Mouse (Mus musculus): ENCODE data around the gene Klk13. TPM values are rescaled to one million over a fixed set of nuclear protein-coding genes. Genes with fewer than 3 reads are reported as not detected.

Klk13 gene
- total and polyA plus RNA-seq, 3 experiments: not detected

GRCm38 (mm10) chr7:43774364-43774763 lies 62.0 kb downstream of the Klk13 start, which contains the start of gene Klk11:
TSS of gene Klk11 (plus strand) at chr7:43774604.
- dilution Hi-C loops (cut with MboI; ENCODE audit: extremely low pct_ligation_motif_present, extremely low pct_unique_long_range_greater_than_20kb, low sequenced_read_pairs): no loop called here
- Histone ChIP-seq H3K4me2 (ENCODE audit: insufficient read depth, low read depth, poor library complexity, severe bottlenecking) (no peak within 1 kb of the TSS), H3K27me3 (replicated peaks) (peaks cover 87% of the 10 kb centered on the region), H3K9ac (ENCODE audit: insufficient read depth, low read depth) (no peak within 1 kb of the TSS), H3K9me3 (replicated peaks; ENCODE audit: low read length) (no peaks in the 10 kb centered on the region), H3K79me2 (replicated peaks; ENCODE audit: control insufficient read depth, extremely low read depth, insufficient read depth, poor library complexity, severe bottlenecking) (no peaks in the 10 kb centered on the region), H3K36me3 (replicated peaks in 1 of 2; ENCODE audit: control insufficient read depth in 1 of 2, insufficient read depth in 1 of 2, low read length in 1 of 2) (no peaks in the 10 kb centered on the region), H3K4me1 (ENCODE audit: control insufficient read depth in 1 of 2, insufficient read depth in 2 of 2) (no peaks in the 10 kb centered on the region), H3K27ac (ENCODE audit: insufficient read depth, low read depth) (no peak within 1 kb of the TSS), H3K4me3 (replicated peaks in 1 of 3; ENCODE audit: low read depth in 2 of 3, low read length in 2 of 3, poor library complexity in 1 of 3) (no peak within 1 kb of the TSS)
- no peak for DNase-seq (ENCODE audit: extremely low read depth)
- TF ChIP-seq SIN3A (IDR thresholded peaks at IDR 0.05; ENCODE audit: low read length) (no peak), PAX5 (IDR thresholded peaks at IDR 0.05; ENCODE audit: low read length) (no peak), ZMIZ1 (IDR thresholded peaks at IDR 0.05; ENCODE audit: low read depth, low read length) (no peak), ZKSCAN1 (IDR thresholded peaks at IDR 0.05; ENCODE audit: borderline replicate concordance, low read depth, low read length) (no peak), KAT2A (IDR thresholded peaks at IDR 0.05; ENCODE audit: insufficient replicate concordance, low read length) (no peak), NELFE (IDR thresholded peaks at IDR 0.05; ENCODE audit: low read depth, low read length) (no peak), USF2 (conservative IDR thresholded peaks at IDR 0.05; ENCODE audit: low read depth, low read length) (no peak), CTCF (conservative IDR thresholded peaks at IDR 0.05 in 1 of 2, IDR thresholded peaks at IDR 0.05 in 1 of 2; ENCODE audit: low read depth in 2 of 2, low read length in 2 of 2) (no peak), RCOR1 (conservative IDR thresholded peaks at IDR 0.05; ENCODE audit: low read depth, low read length) (no peak), NRF1 (IDR thresholded peaks at IDR 0.05; ENCODE audit: low read depth, low read length) (no peak), RAD21 (IDR thresholded peaks at IDR 0.05; ENCODE audit: low read depth, low read length) (no peak), ZC3H11A (IDR thresholded peaks at IDR 0.05; ENCODE audit: low read depth, low read length) (no peak), MXI1 (IDR thresholded peaks at IDR 0.05; ENCODE audit: low read depth, low read length) (no peak), HCFC1 (IDR thresholded peaks at IDR 0.05; ENCODE audit: low read depth, low read length) (no peak), SMC3 (IDR thresholded peaks at IDR 0.05; ENCODE audit: low read depth, low read length) (no peak), ETS1 (conservative IDR thresholded peaks at IDR 0.05; ENCODE audit: low read depth, low read length) (no peak), MAZ (IDR thresholded peaks at IDR 0.05; ENCODE audit: low read depth, low read length) (no peak), TCF12 (IDR thresholded peaks at IDR 0.05; ENCODE audit: low read depth, low read length) (no peak)
- in situ Hi-C loops (cut with MboI; ENCODE audit: low pct_ligation_motif_present, low pct_unique_long_range_greater_than_20kb, low sequenced_read_pairs): no loop called here

- H3K4me3 ChIP-seq (replicated peaks in 1 of 3; ENCODE audit: low read depth in 2 of 3, low read length in 2 of 3, poor library complexity in 1 of 3): no peak overlapping the region
- H3K9ac ChIP-seq (ENCODE audit: insufficient read depth, low read depth): no peak overlapping the region
- no peak for DNase-seq (ENCODE audit: extremely low read depth)
- no peak overlapping the region for H3K27ac ChIP-seq (ENCODE audit: insufficient read depth, low read depth)
- dilution Hi-C loops (cut with MboI; ENCODE audit: extremely low pct_ligation_motif_present, extremely low pct_unique_long_range_greater_than_20kb, low sequenced_read_pairs) (no loop called here), in situ Hi-C loops (cut with MboI; ENCODE audit: low pct_ligation_motif_present, low pct_unique_long_range_greater_than_20kb, low sequenced_read_pairs) (loop anchor here (25.0 kb wide), 1 partner anchor 288 kb away; the partner anchor contains the start of gene Iglon5)
- peaks cover 86% of the 10 kb centered on the region for H3K27me3 ChIP-seq (replicated peaks)
- no peaks in the 10 kb centered on the region for H3K36me3 ChIP-seq (replicated peaks in 1 of 2; ENCODE audit: control insufficient read depth in 1 of 2, insufficient read depth in 1 of 2, low read length in 1 of 2)
- H3K9me3 ChIP-seq (replicated peaks; ENCODE audit: low read length): no peaks in the 10 kb centered on the region
- H3K79me2 ChIP-seq (replicated peaks; ENCODE audit: control insufficient read depth, extremely low read depth, insufficient read depth, poor library complexity, severe bottlenecking): no peaks in the 10 kb centered on the region
- TF ChIP-seq PAX5 (IDR thresholded peaks at IDR 0.05; ENCODE audit: low read length) (no peak), ZNF384 (IDR thresholded peaks at IDR 0.05; ENCODE audit: low read depth, low read length) (no peak), JUN (IDR thresholded peaks at IDR 0.05; ENCODE audit: insufficient read depth, low read depth, low read length) (no peak), MEF2A (IDR thresholded peaks at IDR 0.05; ENCODE audit: borderline replicate concordance, low read depth, low read length) (no peak), TBP (conservative IDR thresholded peaks at IDR 0.05; ENCODE audit: low read depth, low read length) (no peak), ZMIZ1 (IDR thresholded peaks at IDR 0.05; ENCODE audit: low read depth, low read length) (no peak), NELFE (IDR thresholded peaks at IDR 0.05; ENCODE audit: low read depth, low read length) (no peak), HCFC1 (IDR thresholded peaks at IDR 0.05; ENCODE audit: low read depth, low read length) (no peak), MAFK (IDR thresholded peaks at IDR 0.05; ENCODE audit: insufficient replicate concordance, low read length) (no peak), E2F4 (IDR thresholded peaks at IDR 0.05; ENCODE audit: insufficient replicate concordance, low read depth, low read length) (no peak), ETS1 (conservative IDR thresholded peaks at IDR 0.05; ENCODE audit: low read depth, low read length) (no peak), JUND (conservative IDR thresholded peaks at IDR 0.05; ENCODE audit: low read depth, low read length) (no peak), BHLHE40 (IDR thresholded peaks at IDR 0.05; ENCODE audit: low read depth, low read length) (no peak), UBTF (IDR thresholded peaks at IDR 0.05; ENCODE audit: low read depth, low read length) (no peak)
- H3K4me2 ChIP-seq (ENCODE audit: insufficient read depth, low read depth, poor library complexity, severe bottlenecking): no peak overlapping the region
- H3K4me1 ChIP-seq (ENCODE audit: control insufficient read depth in 1 of 2, insufficient read depth in 2 of 2): no peaks in the 10 kb centered on the region
These were observed 62.4 kb downstream of the Klk13 start for GRCm38 (mm10) chr7:43774802-43775201.
